Mouse (Mus musculus): ENCODE results near the gene Rmnd1.

Rmnd1 gene

DNA sequence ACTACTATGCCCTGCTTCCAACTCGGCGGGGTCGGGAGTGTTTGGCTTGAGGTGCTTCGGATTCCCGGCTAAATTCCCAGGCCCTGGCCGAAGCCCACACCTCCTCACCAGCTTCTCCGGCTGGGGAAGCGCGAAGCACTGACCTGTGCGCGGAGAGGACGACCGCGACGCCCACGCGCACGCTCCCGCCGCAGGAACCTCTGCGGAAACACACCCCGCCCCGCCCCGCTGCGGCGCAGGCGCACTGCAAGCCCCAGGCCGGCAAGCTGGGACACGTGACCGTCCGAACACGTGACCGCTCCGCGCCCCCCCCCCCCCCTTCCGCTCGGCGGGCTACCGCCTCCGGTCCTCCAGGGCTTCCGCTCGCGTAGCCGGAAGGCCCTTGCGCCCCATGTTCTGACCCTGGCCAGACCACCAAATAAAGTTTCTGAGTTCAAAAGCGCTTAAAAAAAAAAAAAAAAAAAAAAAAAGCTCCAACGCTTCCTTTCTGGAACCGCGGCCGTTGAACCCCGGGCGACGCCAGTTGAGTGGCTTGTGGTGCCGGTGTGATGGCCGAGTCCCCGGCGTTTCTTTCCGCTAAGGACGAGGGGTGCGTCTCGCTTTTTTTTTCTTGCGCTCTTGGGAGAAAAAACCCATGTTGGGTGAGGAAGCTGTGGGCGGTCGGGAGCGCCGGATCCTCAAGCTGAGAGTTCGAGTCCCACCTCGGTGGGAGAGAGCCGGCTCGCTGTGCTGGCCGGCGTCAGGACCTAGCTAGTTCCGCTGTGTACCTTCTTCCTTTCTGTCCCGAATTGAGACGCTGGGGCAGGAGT is at the start of gene Rmnd1, which contains the start of gene Armt1:
Rmnd1 (minus strand) TSS at position 266 of the 809 bp plus-strand sequence.
Armt1 (plus strand) TSS at position 345 of the 809 bp plus-strand sequence.
- peak; percentile 95 to 96 for DNase-seq

DNA sequence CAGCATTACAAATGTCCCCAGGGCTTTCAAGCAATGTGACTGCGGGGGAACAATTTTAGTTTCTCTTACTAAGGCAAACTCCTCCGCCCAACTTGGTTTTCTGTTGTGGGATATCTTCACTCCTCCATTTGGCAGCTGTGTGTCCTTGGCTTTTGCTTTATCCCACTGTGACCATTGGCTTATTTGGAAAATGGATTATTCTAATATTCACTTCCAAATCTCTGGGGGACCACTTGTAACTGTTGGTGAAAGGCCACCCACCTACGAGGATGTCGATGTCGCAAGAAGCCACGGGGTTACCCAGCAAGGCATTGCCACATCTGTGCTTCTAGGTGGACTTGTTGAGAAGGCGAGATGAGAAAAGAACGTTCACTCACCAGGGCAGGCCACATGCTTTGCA is 49.5 kb upstream of the Rmnd1 start:
- no peak for DNase-seq

DNA sequence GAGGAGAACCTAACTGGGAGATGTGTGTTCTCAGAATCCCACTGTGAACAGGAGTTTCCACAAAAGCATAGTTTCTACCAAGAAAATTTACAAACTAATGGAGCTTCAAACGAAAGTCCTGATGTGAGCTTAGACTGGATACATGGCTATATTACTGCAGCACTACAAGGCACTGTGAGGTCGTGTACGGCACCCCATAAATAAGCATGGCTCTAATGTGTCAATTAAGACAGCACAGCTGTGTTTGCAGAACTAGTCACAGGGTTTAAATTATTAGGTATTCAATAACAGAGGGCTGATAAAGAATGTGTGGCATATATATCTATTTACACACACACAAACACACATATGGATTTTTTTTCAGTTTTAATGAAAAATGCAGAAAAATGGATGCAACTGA is 48.7 kb upstream of the Rmnd1 start:
- DNase-seq = no peak

DNA sequence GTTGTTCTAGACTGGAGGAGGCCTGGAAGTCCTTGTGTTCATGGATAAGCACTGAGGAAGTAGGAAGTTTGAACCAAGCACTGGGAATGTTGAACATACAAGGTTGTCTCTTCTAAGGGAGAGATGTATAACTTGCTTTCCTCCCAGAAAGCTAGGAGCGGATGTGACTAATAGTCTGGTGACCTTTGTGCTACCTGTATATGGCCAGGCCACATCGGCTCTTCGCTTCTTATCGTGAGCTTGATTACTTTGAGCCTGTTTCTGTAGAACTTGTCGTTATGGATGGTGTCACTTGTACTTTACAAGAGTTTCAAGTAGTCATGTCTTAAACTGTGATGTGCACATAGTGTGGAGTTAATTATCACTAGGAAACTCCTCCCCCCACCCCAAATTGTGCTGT is 44.4 kb upstream of the Rmnd1 start:
- DNase-seq = no peak

DNA sequence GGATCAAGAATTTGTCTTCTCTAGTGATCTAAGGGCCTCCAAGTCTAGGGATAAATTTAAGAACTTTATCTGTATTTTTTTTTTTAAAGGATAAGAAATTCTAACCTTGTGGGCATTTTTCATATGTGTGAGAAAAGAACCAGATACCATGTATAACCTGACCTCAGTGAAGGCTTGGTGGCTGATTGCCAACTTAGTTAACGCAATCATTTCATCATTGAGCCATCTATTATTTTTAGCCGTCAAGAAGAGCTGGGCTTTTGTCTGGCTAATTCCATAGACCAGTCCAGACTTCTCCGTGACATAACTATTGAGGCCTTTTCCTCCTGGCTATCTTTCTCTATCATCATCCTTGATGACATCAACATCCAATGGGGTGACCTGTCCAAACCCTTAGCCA is 43.2 kb upstream of the Rmnd1 start:
- DNase-seq = no peak

DNA sequence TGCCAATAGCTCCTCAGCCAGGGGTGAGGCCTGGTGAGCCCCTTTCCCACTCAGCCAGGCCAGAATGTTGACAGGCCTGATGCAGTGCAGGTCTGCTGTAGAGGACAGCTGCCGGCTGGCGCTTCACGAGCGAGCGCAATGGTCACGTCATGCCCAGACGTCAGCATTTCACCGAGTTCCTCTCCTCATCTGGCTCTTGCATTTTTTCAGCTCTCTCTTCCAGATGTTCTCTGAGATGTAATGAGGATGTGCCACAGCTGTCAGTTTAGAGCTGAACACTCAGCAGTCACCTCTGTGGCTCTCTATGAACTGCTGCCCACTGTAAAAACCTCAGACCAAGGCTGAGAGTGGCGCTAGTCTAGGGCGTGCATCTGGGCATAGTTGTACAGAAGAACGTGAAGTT is 41.4 kb upstream of the Rmnd1 start:
- no peak for DNase-seq

DNA sequence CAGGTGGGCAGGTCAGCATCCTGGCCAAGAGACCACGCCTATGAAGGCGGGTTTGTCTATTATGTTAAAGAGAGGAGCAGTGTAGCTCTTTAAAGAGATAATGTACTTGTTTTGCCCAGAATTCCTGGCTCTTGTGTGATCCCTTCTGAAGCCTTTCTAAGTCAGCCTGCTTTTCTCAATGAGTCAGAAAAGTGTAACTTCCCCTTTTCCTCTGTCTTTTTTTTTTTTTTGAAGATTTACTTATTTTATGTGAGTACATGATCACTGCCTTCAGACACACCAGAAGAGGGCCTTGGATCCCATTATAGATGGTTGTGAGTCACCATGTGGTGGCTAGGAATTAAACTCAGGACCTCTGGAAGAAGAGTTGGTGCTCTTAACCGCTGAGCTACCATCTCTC is 37.2 kb upstream of the Rmnd1 start:
- DNase-seq = no peak

DNA sequence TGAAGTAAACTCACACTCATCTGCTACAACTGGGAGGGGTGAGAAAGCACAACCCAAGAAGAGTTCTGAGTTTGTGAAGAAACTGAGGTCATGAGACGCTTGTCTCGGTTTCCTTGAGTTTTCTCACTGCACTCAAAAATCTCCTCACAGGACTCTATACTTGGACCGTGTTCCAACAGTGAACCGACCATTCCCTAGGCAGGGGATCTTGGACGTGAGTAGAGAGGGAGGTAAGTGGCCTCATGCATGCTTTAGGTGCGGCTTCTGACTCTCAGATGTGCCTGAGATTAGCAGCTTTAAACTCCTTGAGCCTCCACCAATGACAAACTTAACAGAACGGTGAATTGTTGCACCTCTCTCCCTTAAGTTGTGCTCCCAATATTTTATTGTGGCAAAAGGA is 33.6 kb upstream of the Rmnd1 start:
- DNase-seq = no peak

DNA sequence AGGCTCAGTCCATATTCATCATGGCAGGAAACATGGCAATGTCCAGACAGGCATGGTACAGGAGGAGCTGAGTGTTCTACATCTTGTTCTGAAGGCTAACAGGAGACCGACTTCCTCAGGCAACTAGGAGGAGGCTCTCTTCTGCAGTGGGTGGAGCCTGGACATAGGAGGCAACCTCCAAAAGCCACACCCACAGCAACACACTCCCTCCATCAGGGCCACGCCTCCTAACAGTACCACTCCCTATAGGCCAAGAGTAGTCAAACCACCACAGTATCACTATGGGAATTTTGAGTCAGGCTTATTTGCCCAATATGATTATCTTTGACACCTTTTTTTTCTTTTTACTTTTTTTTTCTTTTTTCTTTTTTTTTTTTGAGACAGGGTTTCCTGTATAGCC is 28.0 kb upstream of the Rmnd1 start:
- DNase-seq = no peak

DNA sequence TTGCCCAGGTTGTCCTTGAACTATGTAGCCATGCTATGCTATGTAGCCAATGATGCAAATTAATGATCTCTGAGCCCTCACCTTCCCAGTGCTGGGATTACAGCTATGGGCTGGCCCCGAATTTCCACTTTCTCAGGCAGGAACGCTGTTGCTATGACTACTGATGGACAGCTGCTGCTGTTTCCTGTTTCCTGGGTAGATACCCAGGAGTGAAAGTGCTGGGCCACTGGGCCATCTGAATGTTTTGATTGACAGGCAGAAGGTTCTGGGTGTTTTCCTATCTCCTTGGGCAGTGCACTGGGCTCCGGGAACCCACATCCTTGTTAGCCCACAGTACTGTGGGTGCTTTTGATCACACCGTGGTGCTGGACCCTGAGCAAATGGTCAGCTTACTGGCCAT is 24.2 kb upstream of the Rmnd1 start:
- DNase-seq = no peak

DNA sequence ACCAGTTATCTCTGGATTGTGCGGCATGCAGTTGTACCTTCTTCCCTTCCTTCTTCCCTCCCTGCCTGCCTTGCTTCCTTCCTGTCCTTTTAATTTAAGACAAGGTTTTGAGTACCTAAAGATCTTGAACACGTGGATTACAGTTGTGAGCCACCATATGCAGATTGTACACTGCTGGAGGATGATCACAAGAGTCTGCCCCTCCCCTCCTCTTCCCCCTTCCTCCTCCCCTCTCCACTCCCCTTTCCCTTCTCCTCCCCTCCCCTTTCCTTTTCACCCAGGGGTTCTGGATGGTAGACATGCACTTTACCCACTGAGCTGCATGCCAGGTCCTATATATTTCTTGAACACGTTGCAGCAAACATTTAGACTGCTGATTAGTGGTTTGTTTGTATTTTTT is 3.2 kb upstream of the Rmnd1 start:
- no peak for DNase-seq

DNA sequence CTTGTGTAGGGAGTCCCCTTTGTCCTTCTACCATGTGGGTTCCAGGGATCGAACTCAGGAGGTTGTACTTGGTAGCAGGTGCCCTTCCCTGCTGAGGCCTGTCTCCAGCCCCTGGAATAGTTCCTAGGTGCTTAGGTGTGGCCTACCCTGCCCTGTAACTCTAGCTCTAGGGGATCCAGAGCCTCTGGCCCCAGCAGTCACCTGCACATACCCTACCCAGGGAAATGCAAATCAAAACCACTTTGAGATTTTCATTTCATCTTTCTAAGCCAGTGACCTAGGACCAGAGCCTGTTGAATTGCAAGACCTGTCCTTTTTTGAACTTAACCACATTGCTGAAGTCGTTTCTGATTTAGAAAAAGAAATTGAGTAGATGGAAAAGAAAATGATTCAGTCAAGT is 1.7 kb upstream of the Rmnd1 start:
- peak; percentile 12 to 19 for DNase-seq

DNA sequence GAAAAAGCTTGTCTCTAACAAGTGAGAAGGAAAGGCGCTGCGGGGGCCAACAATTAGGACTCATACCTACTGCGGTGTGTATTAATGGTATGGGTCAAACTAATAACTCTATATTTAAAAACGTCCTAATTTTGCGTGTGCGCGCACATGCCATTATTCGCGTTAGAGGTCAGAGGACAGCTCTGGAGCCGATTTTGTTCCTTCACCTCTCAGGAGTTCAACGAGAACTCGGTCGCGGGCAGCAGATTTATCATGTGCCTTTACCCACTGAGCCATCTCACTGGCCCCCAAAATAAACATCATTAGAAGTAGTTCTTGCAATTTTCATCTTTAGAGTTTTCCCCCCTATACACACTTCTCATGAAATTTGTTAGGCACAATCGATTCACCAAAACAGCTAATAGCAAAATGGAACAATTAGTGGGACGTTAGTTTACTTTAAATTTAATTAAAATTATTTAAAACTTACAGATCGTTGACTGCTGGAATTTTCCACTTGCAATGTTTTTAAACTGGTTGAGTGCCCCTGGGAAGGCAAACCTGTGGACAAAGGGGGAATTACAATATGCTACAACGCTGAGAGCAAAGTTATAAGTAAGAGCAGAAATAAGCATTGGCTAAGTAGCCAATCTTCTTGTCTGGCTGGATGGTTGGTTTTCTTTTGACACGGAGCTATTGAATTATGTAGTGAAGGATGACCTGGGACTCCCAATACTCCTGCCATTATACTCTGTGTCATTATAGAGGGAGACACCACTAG is 988 bp upstream of the Rmnd1 start:
- DNase-seq = peak; percentile 12 to 17

DNA sequence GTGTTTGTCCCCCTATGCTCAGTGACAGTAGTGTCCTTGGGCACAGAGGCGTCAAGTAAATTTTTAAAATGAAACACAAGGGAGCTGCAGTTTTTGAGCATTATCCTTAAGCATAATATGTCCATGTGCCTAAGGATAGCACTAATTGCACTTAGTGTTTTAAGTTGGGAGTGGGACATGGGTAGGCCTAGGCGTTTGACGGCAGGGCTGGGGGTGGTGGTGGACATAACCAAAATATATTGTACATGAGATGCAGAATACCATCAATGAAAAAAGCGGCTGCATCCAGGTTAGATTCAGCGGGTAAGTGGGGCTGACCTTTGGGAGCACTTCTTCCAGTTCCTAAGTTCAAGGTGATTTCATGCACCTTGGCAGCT is 454 bp downstream of the Rmnd1 start:
- no peak for DNase-seq

DNA sequence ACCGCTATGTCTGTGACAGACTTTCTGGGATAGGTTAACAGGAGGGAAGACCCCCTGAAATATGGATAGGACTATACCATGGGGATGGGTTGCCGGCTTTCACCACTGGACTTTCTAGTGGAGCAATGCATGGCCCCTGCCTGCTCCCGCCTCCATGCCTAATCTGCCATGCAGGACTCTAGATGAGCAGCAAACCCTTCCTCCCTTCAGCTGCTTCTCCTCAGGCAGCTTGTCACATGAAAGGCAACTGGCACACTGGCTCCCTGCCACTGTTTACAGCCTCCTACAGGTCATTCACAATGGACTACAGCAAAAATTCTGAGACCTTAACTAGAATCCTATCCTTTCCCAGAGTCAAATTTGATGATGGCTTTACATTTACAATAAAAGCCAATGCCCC is 1.4 kb downstream of the Rmnd1 start:
- no peak for DNase-seq

DNA sequence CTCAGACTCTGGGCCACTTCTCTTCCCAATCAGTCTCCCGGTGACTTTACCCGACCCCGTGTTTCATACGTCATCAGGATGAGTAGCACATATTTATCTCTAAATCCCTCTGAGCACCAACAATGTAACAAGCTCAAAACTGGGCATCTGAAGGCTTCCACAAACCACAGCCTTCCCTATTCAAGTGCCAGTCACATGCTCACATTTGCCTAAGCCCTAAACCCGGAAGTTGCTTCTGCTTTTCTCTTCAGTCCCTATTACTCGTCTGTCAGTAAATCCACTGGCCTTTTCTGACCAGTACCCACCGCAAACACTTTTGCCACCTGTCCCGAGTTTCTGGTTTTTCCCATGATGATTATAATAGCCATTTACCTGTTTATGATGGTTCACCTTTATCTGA is 1.8 kb downstream of the Rmnd1 start:
- peak; percentile 9 to 15 for DNase-seq

DNA sequence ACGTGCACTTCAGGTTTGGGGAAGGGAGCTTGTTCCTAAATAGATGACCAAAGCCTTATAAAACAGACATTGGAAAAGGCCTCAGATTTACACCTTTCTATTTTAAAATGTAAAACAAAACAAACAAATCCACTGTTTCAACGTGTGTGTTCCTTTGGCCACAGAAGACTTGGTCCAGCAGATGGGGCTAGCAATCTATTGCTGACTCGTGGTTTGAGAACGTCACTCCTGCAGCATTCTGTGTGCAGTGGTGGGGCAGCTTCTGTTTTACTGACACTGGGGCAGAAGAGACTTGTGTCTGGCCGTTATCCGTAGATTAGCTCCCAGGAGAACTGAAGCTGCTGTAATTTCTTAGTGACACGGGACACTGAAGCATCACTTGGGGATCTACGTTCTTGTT is 6.9 kb downstream of the Rmnd1 start:
- DNase-seq = peak; percentile 30 to 44

DNA sequence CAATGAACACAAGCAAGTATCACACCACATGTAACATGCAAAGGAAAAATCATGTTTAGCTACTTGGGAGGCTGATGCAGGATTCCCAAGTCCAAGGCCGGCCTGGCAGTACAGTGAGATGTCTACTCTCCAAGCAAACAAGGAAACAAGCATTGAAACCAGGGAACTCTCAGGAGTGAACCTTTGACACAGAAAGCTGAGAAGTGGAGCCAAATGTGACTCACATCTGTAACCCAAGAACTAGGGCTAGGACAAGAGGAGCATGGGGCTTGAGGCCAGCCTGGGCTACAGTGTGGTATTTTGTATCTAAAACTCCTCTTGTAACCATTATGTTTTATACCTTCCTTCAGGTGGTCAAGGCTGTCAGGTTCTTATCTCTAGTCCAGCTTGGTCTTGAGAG is 25.0 kb downstream of the Rmnd1 start:
- DNase-seq = no peak

DNA sequence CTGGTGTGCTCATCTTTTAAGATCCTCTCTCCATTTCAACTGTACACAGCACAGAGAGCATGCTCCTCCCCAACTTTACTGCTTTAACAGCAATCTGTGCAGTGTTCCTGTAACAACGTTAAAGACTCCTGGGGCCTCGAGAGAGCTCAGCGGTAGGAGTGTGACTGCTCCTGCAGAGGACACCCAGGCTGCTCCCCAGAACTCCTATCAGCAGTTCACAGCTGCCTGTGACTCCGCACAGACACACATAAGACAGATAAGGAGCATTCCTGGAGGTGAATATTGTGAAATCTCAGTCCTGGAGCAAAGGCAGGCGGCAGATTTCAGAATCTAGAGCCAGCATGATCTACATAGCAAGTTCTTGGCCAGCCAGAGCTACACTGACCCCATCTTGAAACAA is 26.7 kb downstream of the Rmnd1 start:
- no peak for DNase-seq

DNA sequence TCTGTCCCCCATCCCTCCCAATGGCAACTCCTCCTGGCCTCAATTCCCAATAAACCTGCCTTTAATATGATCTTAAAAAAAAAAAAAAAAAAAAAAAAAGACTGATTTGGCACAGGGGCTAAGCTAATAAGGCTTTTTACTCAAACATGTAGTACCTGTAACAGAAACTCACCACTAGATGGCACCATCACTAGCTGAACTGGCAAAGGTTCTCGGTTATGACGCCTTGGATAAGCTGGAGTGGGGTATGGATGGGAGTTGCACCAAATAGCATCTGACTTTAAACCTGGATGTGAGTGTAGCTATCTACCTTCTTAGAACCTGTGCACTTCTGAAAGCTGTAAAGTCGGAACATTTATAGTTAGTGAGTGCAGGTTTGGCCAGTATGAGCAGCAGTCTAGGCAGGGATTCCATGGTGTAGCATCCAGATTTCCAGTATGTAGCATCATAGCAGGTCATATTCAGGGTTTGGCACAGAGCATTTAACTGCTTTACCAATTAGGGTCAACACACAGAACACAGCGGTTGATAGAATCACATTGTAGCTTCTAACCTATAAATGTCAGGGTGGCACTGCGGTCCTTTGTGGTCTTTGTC is 27.2 kb downstream of the Rmnd1 start:
- DNase-seq = peak; percentile 57 to 62

DNA sequence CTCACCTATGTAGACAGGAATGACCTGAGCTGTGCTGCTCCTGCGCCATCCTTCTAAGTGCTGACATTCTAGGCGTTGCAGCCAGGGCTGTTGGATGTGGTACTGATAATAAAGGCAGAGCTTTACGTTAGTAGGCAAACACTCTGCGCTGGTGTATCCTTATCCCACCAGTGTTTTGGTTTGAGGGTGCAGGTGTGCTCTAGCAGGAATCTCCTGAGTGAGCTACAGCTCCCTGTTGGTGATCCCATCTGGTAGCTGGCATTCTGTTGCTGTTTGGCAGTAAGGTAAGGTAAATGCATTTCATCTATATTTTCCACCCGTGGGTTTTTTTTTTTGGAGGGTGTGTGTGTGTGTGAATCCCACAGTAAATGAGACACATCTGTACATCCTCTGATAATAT is 34.1 kb downstream of the Rmnd1 start:
- DNase-seq = no peak

DNA sequence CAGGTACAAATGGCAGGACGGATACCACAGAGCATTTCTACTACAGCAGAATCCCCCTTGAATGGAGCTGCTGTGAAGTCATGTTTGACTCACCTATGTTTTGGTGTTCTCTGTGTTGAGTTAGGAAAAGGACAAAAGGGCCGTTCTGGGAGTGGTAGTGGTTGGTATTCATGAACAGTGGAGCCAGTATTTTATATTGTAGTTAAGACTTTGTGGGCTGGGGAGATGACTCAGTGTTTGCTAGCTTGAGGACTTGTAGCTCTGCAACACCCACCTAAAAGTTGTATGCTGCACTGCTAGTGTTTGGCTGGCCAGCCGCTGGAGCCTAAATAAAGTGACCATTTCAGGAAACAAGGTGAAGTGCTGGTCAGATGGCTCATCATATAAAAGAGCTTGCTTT is 36.9 kb downstream of the Rmnd1 start:
- no peak for DNase-seq

DNA sequence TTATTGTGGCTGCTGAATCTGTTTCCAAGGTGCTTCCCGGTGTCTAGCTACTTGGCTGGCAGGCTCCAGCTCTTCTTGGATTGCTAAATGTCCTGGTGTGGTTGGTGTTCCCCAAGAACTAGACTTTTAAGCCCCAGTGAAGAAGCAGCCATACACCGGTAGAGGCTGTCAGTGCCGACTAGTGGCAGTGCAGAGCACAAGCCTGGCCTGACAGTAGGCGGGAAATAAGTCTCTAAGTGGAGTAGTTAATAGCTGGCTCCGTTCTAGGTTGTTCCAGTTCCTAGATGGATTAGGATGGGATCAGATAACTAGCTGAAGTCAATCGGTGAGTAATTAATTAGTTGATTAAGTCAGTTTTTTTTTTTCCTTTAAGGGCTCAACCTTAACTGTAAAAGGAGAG is 40.3 kb downstream of the Rmnd1 start:
- peak; percentile 45 for DNase-seq

DNA sequence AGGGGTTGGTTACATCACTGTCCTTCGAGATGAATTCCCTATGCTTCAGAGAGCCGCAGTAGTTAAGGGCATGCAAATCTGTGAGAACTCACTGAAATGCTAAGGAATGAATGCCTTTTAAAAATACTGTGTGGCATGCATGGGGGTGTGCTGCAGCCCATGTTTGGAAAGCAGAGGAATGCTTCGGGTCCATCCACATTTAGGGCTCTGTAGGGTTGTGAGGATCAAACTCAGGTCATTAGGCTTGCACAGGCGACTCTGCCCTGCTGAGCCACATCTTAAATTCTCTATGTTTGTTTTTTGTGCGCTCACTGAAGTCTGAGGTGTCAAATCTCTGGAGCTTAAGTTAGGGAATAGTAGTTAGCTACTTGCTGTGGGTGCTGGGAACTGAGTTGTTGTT is 41.1 kb downstream of the Rmnd1 start:
- no peak for DNase-seq

Measured in B cell, adult 2 months (primary cell).